Mouse (Mus musculus): ENCODE data around the gene Ing4. TPM values are rescaled to one million over a fixed set of nuclear protein-coding genes. Genes with fewer than 3 reads are reported as not detected.

The Ing4 gene
- polyA plus RNA-seq, 1 experiment from 2014 or later = 32.4 TPM

DNA sequence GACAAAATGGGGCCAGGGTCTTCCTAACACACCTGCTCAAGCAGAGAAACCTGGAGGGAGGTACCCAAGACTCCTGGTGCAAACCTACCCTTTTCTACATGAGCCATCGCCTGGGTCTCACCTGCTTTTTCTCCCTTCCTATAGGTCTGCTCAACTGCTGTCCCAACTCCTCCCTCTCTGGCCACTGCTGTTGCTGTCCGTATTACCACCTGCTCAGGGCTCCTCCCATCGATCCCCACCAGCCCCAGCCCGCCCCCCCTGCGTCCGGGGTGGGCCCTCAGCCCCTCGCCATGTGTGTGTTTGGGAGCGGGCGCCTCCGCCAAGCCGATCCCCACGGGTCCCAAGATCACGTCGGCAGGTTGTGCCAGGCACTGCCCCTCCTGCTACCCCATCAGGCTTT is 40.5 kb upstream of the Ing4 start:
- Histone ChIP-seq H3K4me2 (ENCODE audit: low read depth, low read length) (no peak overlapping the region), H3K9me3 (replicated peaks; ENCODE audit: control insufficient read depth, low read length) (no peaks in the 10 kb centered on the region), H3K27me3 (ENCODE audit: control insufficient read depth, insufficient read depth, low read depth, low read length) (peaks cover 73% of the 10 kb centered on the region), H3K4me1 (ENCODE audit: control insufficient read depth, low read depth, low read length) (peaks cover 7% of the 10 kb centered on the region), H3K4me3 (ENCODE audit: low read depth, low read length) (no peak overlapping the region), H3K27ac (ENCODE audit: low read length) (no peak overlapping the region), H3K9ac (ENCODE audit: low read depth, low read length) (no peak overlapping the region), H3K36me3 (ENCODE audit: control insufficient read depth, insufficient read depth) (no peaks in the 10 kb centered on the region)
- no peak for ATAC-seq (ENCODE audit: low read depth)
- 46% methylated on average over 14 of the region's 14 CpGs for WGBS (ENCODE audit: insufficient replicate concordance)

DNA sequence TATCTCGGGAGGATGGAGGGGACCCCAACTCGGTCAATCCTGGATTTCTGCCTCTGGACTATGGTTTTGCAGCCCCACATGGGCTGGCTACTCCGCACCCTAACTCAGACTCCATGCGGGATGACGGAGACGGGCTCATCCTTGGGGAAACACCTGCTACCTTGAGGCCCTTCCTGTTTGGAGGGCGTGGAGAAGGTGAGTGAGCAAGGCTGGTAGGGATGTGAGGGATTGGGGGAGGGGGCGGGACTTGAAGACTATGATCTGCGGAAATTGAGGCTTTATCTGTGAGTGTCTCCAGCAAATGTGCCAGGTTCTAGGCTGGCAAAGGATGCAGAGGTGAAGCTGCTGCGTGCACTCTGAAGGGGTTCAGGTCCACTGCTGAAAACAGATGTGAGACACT is 40.0 kb upstream of the Ing4 start:
- peaks cover 68% of the 10 kb centered on the region for H3K27me3 ChIP-seq (ENCODE audit: control insufficient read depth, insufficient read depth, low read depth, low read length)
- H3K4me3 ChIP-seq (ENCODE audit: low read depth, low read length) = no peak overlapping the region
- no peak overlapping the region for H3K9ac ChIP-seq (ENCODE audit: low read depth, low read length)
- no peak overlapping the region for H3K27ac ChIP-seq (ENCODE audit: low read length)
- no peak for ATAC-seq (ENCODE audit: low read depth)
- no peak overlapping the region for H3K4me2 ChIP-seq (ENCODE audit: low read depth, low read length)
- H3K4me1 ChIP-seq (ENCODE audit: control insufficient read depth, low read depth, low read length) = peaks cover 7% of the 10 kb centered on the region
- 30% methylated on average over 10 of the region's 10 CpGs for WGBS (ENCODE audit: insufficient replicate concordance)
- H3K9me3 ChIP-seq (replicated peaks; ENCODE audit: control insufficient read depth, low read length) = no peaks in the 10 kb centered on the region
- no peaks in the 10 kb centered on the region for H3K36me3 ChIP-seq (ENCODE audit: control insufficient read depth, insufficient read depth)

GRCm38 (mm10) chr6:125003706-125004105 is 35.9 kb upstream of the Ing4 start:
- H3K36me3 ChIP-seq (ENCODE audit: control insufficient read depth, insufficient read depth) = no peaks in the 10 kb centered on the region
- no peak overlapping the region for H3K4me3 ChIP-seq (ENCODE audit: low read depth, low read length)
- H3K27me3 ChIP-seq (ENCODE audit: control insufficient read depth, insufficient read depth, low read depth, low read length) = peaks cover 27% of the 10 kb centered on the region
- H3K4me2 ChIP-seq (ENCODE audit: low read depth, low read length) = no peak overlapping the region
- 35% methylated on average over 3 of the region's 3 CpGs for WGBS (ENCODE audit: insufficient replicate concordance)
- H3K9ac ChIP-seq (ENCODE audit: low read depth, low read length) = no peak overlapping the region
- peaks cover 3% of the 10 kb centered on the region for H3K4me1 ChIP-seq (ENCODE audit: control insufficient read depth, low read depth, low read length)
- no peak overlapping the region for H3K27ac ChIP-seq (ENCODE audit: low read length)
- H3K9me3 ChIP-seq (replicated peaks; ENCODE audit: control insufficient read depth, low read length) = no peaks in the 10 kb centered on the region
- ATAC-seq (ENCODE audit: low read depth) = no peak

DNA sequence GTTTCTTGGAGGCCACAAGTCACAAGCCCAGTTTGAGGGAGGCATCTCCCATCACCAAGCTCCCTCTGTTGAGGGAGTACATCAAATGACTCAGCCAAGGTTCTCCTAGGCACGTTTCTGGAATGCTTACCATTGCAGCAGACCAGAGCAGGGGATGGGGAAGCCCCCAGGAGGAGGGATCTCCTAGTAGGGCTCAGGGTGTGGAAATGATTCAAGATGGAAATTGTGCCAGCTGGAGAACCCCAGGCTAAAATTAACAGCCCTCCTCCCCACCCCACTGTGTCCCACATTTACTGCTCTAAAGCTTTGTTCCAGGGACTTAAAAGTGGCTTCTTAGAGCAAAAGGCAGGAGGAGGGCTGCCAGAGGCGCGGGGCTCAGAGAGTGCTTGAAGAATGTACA is 34.5 kb upstream of the Ing4 start:
- peaks cover 3% of the 10 kb centered on the region for H3K4me1 ChIP-seq (ENCODE audit: control insufficient read depth, low read depth, low read length)
- H3K27me3 ChIP-seq (ENCODE audit: control insufficient read depth, insufficient read depth, low read depth, low read length) = peaks cover 18% of the 10 kb centered on the region
- H3K9ac ChIP-seq (ENCODE audit: low read depth, low read length) = no peak overlapping the region
- H3K4me3 ChIP-seq (ENCODE audit: low read depth, low read length) = no peak overlapping the region
- no peak for ATAC-seq (ENCODE audit: low read depth)
- no peaks in the 10 kb centered on the region for H3K9me3 ChIP-seq (replicated peaks; ENCODE audit: control insufficient read depth, low read length)
- no peak overlapping the region for H3K27ac ChIP-seq (ENCODE audit: low read length)
- H3K4me2 ChIP-seq (ENCODE audit: low read depth, low read length) = no peak overlapping the region
- 38% methylated on average over 3 of the region's 3 CpGs for WGBS (ENCODE audit: insufficient replicate concordance)
- no peaks in the 10 kb centered on the region for H3K36me3 ChIP-seq (ENCODE audit: control insufficient read depth, insufficient read depth)

DNA sequence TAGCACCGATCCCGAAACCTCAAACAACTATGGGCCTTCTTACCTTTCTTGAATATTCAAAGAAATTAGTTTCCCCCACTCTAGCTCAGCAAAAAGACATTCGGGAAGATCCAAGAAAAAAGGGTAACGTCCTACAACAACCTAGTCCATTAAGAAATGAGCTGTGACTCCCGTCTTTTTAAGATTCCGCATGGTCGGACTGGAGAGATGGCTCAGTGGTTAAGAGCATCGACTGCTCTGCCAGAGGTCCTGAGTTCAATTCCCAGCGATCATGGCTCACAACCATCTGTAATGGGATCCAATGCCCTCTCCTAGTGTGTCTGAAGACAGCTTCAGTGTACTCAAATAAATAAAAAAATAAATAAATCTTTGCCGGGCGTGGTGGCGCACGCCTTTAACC is 31.5 kb upstream of the Ing4 start:
- peak overlapping the region; percentile 81 for H3K4me3 ChIP-seq (ENCODE audit: low read depth, low read length)
- WGBS (ENCODE audit: insufficient replicate concordance) = 40% methylated on average over 13 of the region's 13 CpGs
- H3K9ac ChIP-seq (ENCODE audit: low read depth, low read length) = peak overlapping the region; percentile 50
- ATAC-seq (ENCODE audit: low read depth) = no peak
- peaks cover 10% of the 10 kb centered on the region for H3K36me3 ChIP-seq (ENCODE audit: control insufficient read depth, insufficient read depth)
- peak overlapping the region; percentile 46; the same call in 1 of the 2 replicates for H3K27ac ChIP-seq (ENCODE audit: low read length)
- H3K4me1 ChIP-seq (ENCODE audit: control insufficient read depth, low read depth, low read length) = peaks cover 10% of the 10 kb centered on the region
- no peaks in the 10 kb centered on the region for H3K9me3 ChIP-seq (replicated peaks; ENCODE audit: control insufficient read depth, low read length)
- H3K27me3 ChIP-seq (ENCODE audit: control insufficient read depth, insufficient read depth, low read depth, low read length) = peaks cover 5% of the 10 kb centered on the region; the same call in 1 of the 2 replicates
- peak overlapping the region; percentile 83 for H3K4me2 ChIP-seq (ENCODE audit: low read depth, low read length)

GRCm38 (mm10) chr6:125008586-125009128 is 30.9 kb upstream of the Ing4 start:
- WGBS (ENCODE audit: insufficient replicate concordance) = under 1% methylated on average over 33 of the region's 34 CpGs
- ATAC-seq (ENCODE audit: low read depth) = peak; percentile 97
- Histone ChIP-seq H3K27me3 (ENCODE audit: control insufficient read depth, insufficient read depth, low read depth, low read length) (peaks cover 2% of the 10 kb centered on the region; the same call in 1 of the 2 replicates), H3K36me3 (ENCODE audit: control insufficient read depth, insufficient read depth) (peaks cover 11% of the 10 kb centered on the region), H3K27ac (ENCODE audit: low read length) (peak overlapping the region; percentile 92), H3K9me3 (replicated peaks; ENCODE audit: control insufficient read depth, low read length) (no peaks in the 10 kb centered on the region), H3K9ac (ENCODE audit: low read depth, low read length) (peak overlapping the region; percentile 91), H3K4me2 (ENCODE audit: low read depth, low read length) (peak overlapping the region; percentile 83), H3K4me3 (ENCODE audit: low read depth, low read length) (peak overlapping the region; percentile 81), H3K4me1 (ENCODE audit: control insufficient read depth, low read depth, low read length) (peaks cover 10% of the 10 kb centered on the region)

GRCm38 (mm10) chr6:125009129-125009180 is 30.6 kb upstream of the Ing4 start, which contains the start of gene Zfp384:
Gene Zfp384, plus strand, starts transcription at chr6:125009145.
- Histone ChIP-seq H3K36me3 (ENCODE audit: control insufficient read depth, insufficient read depth) (peaks cover 11% of the 10 kb centered on the region), H3K4me3 (ENCODE audit: low read depth, low read length) (peak within 1 kb of the TSS; percentile 81), H3K4me2 (ENCODE audit: low read depth, low read length) (peak within 1 kb of the TSS; percentile 83), H3K4me1 (ENCODE audit: control insufficient read depth, low read depth, low read length) (peaks cover 10% of the 10 kb centered on the region), H3K9me3 (replicated peaks; ENCODE audit: control insufficient read depth, low read length) (no peaks in the 10 kb centered on the region), H3K27me3 (ENCODE audit: control insufficient read depth, insufficient read depth, low read depth, low read length) (no peaks in the 10 kb centered on the region), H3K27ac (ENCODE audit: low read length) (peak within 1 kb of the TSS; percentile 92), H3K9ac (ENCODE audit: low read depth, low read length) (peak within 1 kb of the TSS; percentile 91)
- WGBS (ENCODE audit: insufficient replicate concordance) = 0% methylated on average over 3 of the region's 3 CpGs
- ATAC-seq (ENCODE audit: low read depth) = no peak

GRCm38 (mm10) chr6:125009181-125010073 is 30.1 kb upstream of the Ing4 start:
- under 1% methylated on average over 40 of the region's 78 CpGs for WGBS (ENCODE audit: insufficient replicate concordance)

DNA sequence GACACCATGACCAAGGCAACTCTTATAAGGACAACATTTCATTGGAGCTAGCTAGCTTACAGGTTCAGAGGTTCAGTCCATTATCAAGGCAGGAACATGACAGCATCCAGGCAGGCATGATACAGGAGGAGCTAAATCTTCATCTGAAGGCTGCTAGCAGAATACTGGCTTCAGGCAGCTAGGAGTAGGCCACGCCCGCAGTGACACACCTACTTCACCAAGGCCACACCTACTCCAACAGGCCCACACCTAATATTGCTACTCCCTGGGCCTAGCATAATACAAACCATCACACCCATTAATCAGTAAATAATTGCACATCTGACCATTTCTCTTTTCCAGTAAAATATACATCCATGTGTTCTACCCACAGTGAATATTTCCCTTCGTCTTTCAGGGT is 21.9 kb upstream of the Ing4 start:
- Histone ChIP-seq H3K4me2 (ENCODE audit: low read depth, low read length) (no peak overlapping the region), H3K36me3 (ENCODE audit: control insufficient read depth, insufficient read depth) (peaks cover 7% of the 10 kb centered on the region; the same call in 1 of the 2 replicates), H3K9me3 (replicated peaks; ENCODE audit: control insufficient read depth, low read length) (no peaks in the 10 kb centered on the region), H3K9ac (ENCODE audit: low read depth, low read length) (no peak overlapping the region), H3K4me1 (ENCODE audit: control insufficient read depth, low read depth, low read length) (peaks cover 8% of the 10 kb centered on the region), H3K27me3 (ENCODE audit: control insufficient read depth, insufficient read depth, low read depth, low read length) (no peaks in the 10 kb centered on the region), H3K4me3 (ENCODE audit: low read depth, low read length) (no peak overlapping the region), H3K27ac (ENCODE audit: low read length) (no peak overlapping the region)
- 70% methylated on average over 3 of the region's 3 CpGs for WGBS (ENCODE audit: insufficient replicate concordance)
- peak; percentile 94 for ATAC-seq (ENCODE audit: low read depth)

More at GRCm38 (mm10) chr6:125009181-125010073, 30.1 kb upstream of the Ing4 start:
- peak overlapping the region; percentile 83 for H3K4me2 ChIP-seq (ENCODE audit: low read depth, low read length)
- peak; percentile 83 for ATAC-seq (ENCODE audit: low read depth)
- H3K27me3 ChIP-seq (ENCODE audit: control insufficient read depth, insufficient read depth, low read depth, low read length) = no peaks in the 10 kb centered on the region
- H3K36me3 ChIP-seq (ENCODE audit: control insufficient read depth, insufficient read depth) = peaks cover 11% of the 10 kb centered on the region
- peak overlapping the region; percentile 91 for H3K9ac ChIP-seq (ENCODE audit: low read depth, low read length)
- H3K4me3 ChIP-seq (ENCODE audit: low read depth, low read length) = peak overlapping the region; percentile 81
- H3K27ac ChIP-seq (ENCODE audit: low read length) = peak overlapping the region; percentile 92
- H3K9me3 ChIP-seq (replicated peaks; ENCODE audit: control insufficient read depth, low read length) = no peaks in the 10 kb centered on the region
- H3K4me1 ChIP-seq (ENCODE audit: control insufficient read depth, low read depth, low read length) = peaks cover 10% of the 10 kb centered on the region
